Mouse (Mus musculus) left cerebral cortex, adult 8-10 months (tissue): ENCODE data around the gene Optc. TPM values are rescaled to one million over a fixed set of nuclear protein-coding genes. Genes with fewer than 3 reads are reported as not detected.

Source experiments
- DNase-seq, 2 experiments: peaks; one replicate each; pipeline ENCODE4 v3.0.0; 2022; ENCODE audit warnings: low spot score in 2 of 2
- total RNA-seq, 4 experiments: library from RNA; stranded (reverse); gene quantifications; 2 replicates each; pipeline ENCODE4 v1.2.4; 2022

Gene Optc
- total RNA-seq, 4 experiments from 2014 or later, result 0.93 to 1.7 (median 1.4) TPM; not detected in 1

GRCm38 (mm10) chr1:133884090-133884489 is 23.7 kb downstream of the Optc start:
- DNase-seq, result peak in 1 of 2 experiments; percentile 78

- DNase-seq, result no peak
Observed at GRCm38 (mm10) chr1:133882283-133883217, 25.2 kb downstream of the Optc start.

GRCm38 (mm10) chr1:133881813-133882212 is 26.0 kb downstream of the Optc start:
- no peak for DNase-seq

GRCm38 (mm10) chr1:133878825-133879423 is 28.9 kb downstream of the Optc start:
- DNase-seq, result no peak

- DNase-seq, result no peak
Observed at GRCm38 (mm10) chr1:133876936-133877335, 30.9 kb downstream of the Optc start.

GRCm38 (mm10) chr1:133873086-133873813 is 34.5 kb downstream of the Optc start:
- no peak for DNase-seq

- no peak for DNase-seq
Observed at GRCm38 (mm10) chr1:133871241-133871640, 36.6 kb downstream of the Optc start.

- no peak for DNase-seq
Observed at GRCm38 (mm10) chr1:133869221-133869620, 38.6 kb downstream of the Optc start.

- DNase-seq, result no peak
Observed at GRCm38 (mm10) chr1:133863257-133863997, 44.4 kb downstream of the Optc start.

- no peak for DNase-seq
Observed at GRCm38 (mm10) chr1:133861028-133861427, 46.8 kb downstream of the Optc start.

GRCm38 (mm10) chr1:133859821-133860711 is 47.7 kb downstream of the Optc start:
- no peak for DNase-seq

- DNase-seq, result no peak
Observed at GRCm38 (mm10) chr1:133859257-133859656, 48.5 kb downstream of the Optc start.

- DNase-seq, result no peak
Observed at GRCm38 (mm10) chr1:133857781-133858180, 50.0 kb downstream of the Optc start.

- no peak for DNase-seq
Observed at GRCm38 (mm10) chr1:133857171-133857570, 50.6 kb downstream of the Optc start.

GRCm38 (mm10) chr1:133856655-133857054 is 51.1 kb downstream of the Optc start:
- no peak for DNase-seq

GRCm38 (mm10) chr1:133856133-133856541 is 51.7 kb downstream of the Optc start:
- peak in 1 of 2 experiments; percentile 36 for DNase-seq

GRCm38 (mm10) chr1:133855274-133856017 is 52.4 kb downstream of the Optc start:
- peak in 1 of 2 experiments; percentile 72 for DNase-seq

GRCm38 (mm10) chr1:133854421-133855273 is 53.2 kb downstream of the Optc start:
- peak in 1 of 2 experiments; percentile 62 for DNase-seq
